Mouse (Mus musculus) layer of hippocampus, adult 18-20 months (tissue): Measurements from ENCODE around the gene Zfp101. TPM values are rescaled to one million over a fixed set of nuclear protein-coding genes. Genes with fewer than 3 reads are reported as not detected.

Experiments
- DNase-seq, 2 experiments: peaks; one replicate each; pipeline ENCODE4 v3.0.0; 2022; ENCODE audit warnings: low spot score in 2 of 2
- long read RNA-seq: library from polyadenylated mRNA; stranded (forward); transcript quantifications from one replicate; pipeline ENCODE4 v2.0.0, GENCODE M21; 2021
- total RNA-seq, 2 experiments: library from RNA; stranded (reverse); gene quantifications; 2 replicates each; pipeline ENCODE4 v1.2.3; 2021

Gene Zfp101
- total RNA-seq = 10 to 100 TPM; 11.4 to 12.7 TPM
- long read RNA-seq, partial matches to known transcripts = 0 of 3 reads
- long read RNA-seq, other reads (novel, unspliced or antisense) = 0 of 3 reads

GRCm38 (mm10) chr17:33394182-33395034 is at the start of gene Zfp101:
Zfp101 (minus strand) TSS chr17:33394641.
- DNase-seq = peak; percentile 82 to 97

GRCm38 (mm10) chr17:33441159-33441558 is 46.7 kb upstream of the Zfp101 start:
- DNase-seq = no peak

GRCm38 (mm10) chr17:33439922-33440321 is 45.5 kb upstream of the Zfp101 start:
- peak in 1 of 2 experiments; percentile 15 for DNase-seq

- DNase-seq = peak; percentile 47 to 79
Observed at GRCm38 (mm10) chr17:33439148-33439547, 44.7 kb upstream of the Zfp101 start.

GRCm38 (mm10) chr17:33432019-33432946 is 37.8 kb upstream of the Zfp101 start, which contains the start of gene Actl9:
Actl9 (plus strand) TSS chr17:33432896.
- DNase-seq = no peak

GRCm38 (mm10) chr17:33392271-33392670 is 2.2 kb downstream of the Zfp101 start:
- DNase-seq = no peak

- no peak for DNase-seq
Observed at GRCm38 (mm10) chr17:33385705-33386104, 8.7 kb downstream of the Zfp101 start.

GRCm38 (mm10) chr17:33372795-33373194 is 21.6 kb downstream of the Zfp101 start:
- DNase-seq = no peak

- peak; percentile 84 to 95 for DNase-seq
Observed at GRCm38 (mm10) chr17:33358411-33359384, 35.7 kb downstream of the Zfp101 start, which contains the start of gene Zfp81. Zfp81 (minus strand) TSS chr17:33358878.

- DNase-seq = no peak
Observed at GRCm38 (mm10) chr17:33352981-33353380, 41.5 kb downstream of the Zfp101 start.

Other genes starting within 250 kb of the Zfp101 start
- gene Olfr55, start 226.2 kb downstream of the Zfp101 start, total RNA-seq = not detected
- not detected for gene Olfr239, start 203.3 kb downstream of the Zfp101 start, total RNA-seq
- gene Olfr1564, start 173.0 kb downstream of the Zfp101 start, total RNA-seq = 1 to 10 TPM in 1 of 2 experiments, under 1 TPM in 1; 0.79 to 1.3 TPM
- 10 to 100 TPM; 12.3 to 12.4 TPM for gene Zfp955a, start 139.5 kb downstream of the Zfp101 start, total RNA-seq
- under 1 TPM in 1 of 2 experiments, not detected in 1; 0.05 TPM for gene Olfr63, start 130.0 kb downstream of the Zfp101 start, total RNA-seq
- gene Zfp955b, start 105.1 kb downstream of the Zfp101 start, total RNA-seq = 10 to 100 TPM; 29.1 to 31.9 TPM
- gene Zfp81, start 35.8 kb downstream of the Zfp101 start, total RNA-seq = 10 to 100 TPM; 20.1 to 20.5 TPM
- not detected for gene Actl9, start 38.3 kb upstream of the Zfp101 start, total RNA-seq
- gene Adamts10, start 129.6 kb upstream of the Zfp101 start, total RNA-seq = 10 to 100 TPM; 18.7 to 20.3 TPM
- gene Myo1f, start 161.1 kb upstream of the Zfp101 start, total RNA-seq = 1 to 10 TPM; 1.3 to 2.8 TPM
- gene Zfp414, start 234.4 kb upstream of the Zfp101 start, total RNA-seq = 10 to 100 TPM; 43.8 to 47.2 TPM
- gene Pram1, start 243.4 kb upstream of the Zfp101 start, total RNA-seq = under 1 TPM in 1 of 2 experiments, not detected in 1; 0.30 TPM